Mouse (Mus musculus) activated CD4-positive, CD25-positive, alpha-beta regulatory T cell (primary cell): ENCODE data around the gene Vmn1r13. TPM values are rescaled to one million over a fixed set of nuclear protein-coding genes. Genes with fewer than 3 reads are reported as not detected.

Experiments used
- polyA plus RNA-seq, 2 experiments: library from polyadenylated mRNA; unstranded; fragments of 100-300 nt; shearing (Covaris generic); gene quantifications; one replicate each; pipeline ENCODE4 v1.2.1; 2017

Vmn1r13 gene
- under 1 TPM; 0.27 to 0.60 TPM for polyA plus RNA-seq

DNA sequence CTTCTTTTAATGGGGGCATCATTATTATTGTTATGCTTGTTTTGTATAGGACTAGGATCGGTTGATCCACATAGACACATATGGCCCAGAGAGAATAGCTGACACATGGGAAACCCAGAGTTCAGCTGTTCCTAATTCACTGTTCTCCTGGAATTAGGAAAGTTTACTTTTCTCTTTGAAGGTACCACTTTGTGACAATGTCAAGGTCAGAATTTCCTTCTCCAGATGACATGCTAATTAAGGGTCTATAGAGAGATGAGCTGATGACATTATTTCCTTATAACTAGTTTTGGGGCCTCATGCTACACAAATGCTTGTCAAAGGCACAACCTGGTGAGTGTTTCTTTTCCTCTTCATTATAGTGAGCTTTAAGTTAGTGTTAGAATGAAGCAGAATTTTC, at the start of gene Vmn1r13:
TSS of gene Vmn1r13 (plus strand) at position 301 of the 400 bp plus-strand sequence.

DNA sequence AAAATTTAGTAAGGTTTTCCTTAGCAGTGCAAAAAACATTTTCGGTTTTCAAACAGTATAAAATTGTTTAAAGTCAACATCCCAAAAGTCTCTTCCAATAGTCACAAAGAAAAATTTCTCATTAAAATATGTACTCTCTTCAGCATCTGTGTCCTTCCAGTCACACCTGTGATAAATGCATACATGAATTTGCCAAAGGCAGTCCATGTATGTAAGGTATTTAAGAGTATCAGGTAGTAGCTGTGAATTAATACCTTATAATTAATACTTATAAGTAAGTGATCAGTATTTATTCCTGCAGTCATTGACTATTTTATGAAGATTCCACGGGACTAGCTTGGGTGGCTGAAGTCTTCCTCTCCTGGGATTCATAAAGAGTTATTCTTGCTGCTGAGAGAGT, 46.5 kb upstream of the Vmn1r13 start, which contains the start of gene Vmn1r12:
TSS of gene Vmn1r12 (plus strand) at position 301 of the 400 bp plus-strand sequence.

DNA sequence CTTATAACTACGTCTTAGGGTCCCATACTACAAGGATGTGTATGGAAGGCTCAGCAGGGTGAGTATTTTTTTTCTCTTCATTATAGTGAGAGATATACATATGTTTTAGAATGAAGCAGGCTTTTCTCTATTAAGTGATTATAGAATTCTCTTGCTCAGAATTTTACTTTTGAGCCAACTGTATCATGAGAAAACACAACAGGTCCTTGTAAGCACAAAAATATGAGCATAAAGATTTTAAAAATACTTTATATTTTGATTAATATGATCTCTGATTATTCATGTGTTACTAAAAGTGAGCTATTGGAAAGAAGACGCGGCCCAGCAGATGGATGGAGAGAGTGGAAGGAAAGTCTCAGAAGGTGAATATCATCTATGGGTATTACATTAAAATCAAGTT, 28.3 kb downstream of the Vmn1r13 start, which contains the start of gene Vmn1r14:
TSS of gene Vmn1r14 (plus strand) at position 301 of the 400 bp plus-strand sequence.

DNA sequence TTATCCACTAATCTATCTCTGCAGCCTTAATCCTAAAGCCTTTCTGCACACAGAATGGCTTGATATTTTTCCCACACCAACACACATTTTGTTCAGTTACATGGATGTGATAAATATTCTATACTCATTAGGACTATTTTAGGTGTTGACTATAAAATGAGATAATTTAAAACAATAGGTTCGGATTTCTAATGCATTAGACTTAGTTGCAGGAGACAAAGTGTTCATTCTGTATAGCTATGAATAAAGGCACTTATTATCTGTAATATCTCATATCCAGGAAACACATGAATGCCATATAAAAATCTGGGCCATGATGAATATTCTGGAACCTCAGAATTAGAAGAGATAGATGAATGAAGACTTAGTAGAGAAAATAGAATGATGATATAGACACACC, 54.6 kb downstream of the Vmn1r13 start, which contains the start of gene Vmn1r15:
TSS of gene Vmn1r15 (plus strand) at position 301 of the 400 bp plus-strand sequence.

Other genes starting within 250 kb of the Vmn1r13 start
- gene Vmn1r5, start 233.0 kb upstream of the Vmn1r13 start, polyA plus RNA-seq: under 1 TPM in 1 of 2 experiments, not detected in 1; 0.38 TPM
- gene Vmn1r6, start 206.0 kb upstream of the Vmn1r13 start, polyA plus RNA-seq: under 1 TPM in 1 of 2 experiments, not detected in 1; 0.11 TPM
- gene Vmn1r7, start 178.0 kb upstream of the Vmn1r13 start, polyA plus RNA-seq: not detected
- gene Vmn1r8, start 171.0 kb upstream of the Vmn1r13 start, polyA plus RNA-seq: under 1 TPM in 1 of 2 experiments, not detected in 1; 0.15 TPM
- gene Vmn1r9, start 136.5 kb upstream of the Vmn1r13 start, polyA plus RNA-seq: not detected
- gene Vmn1r10, start 93.8 kb upstream of the Vmn1r13 start, polyA plus RNA-seq: not detected
- gene Vmn1r11, start 69.8 kb upstream of the Vmn1r13 start, polyA plus RNA-seq: not detected
- gene Vmn1r12, start 46.4 kb upstream of the Vmn1r13 start, polyA plus RNA-seq: under 1 TPM; 0.06 to 0.12 TPM
- not detected for gene Vmn1r14, start 28.4 kb downstream of the Vmn1r13 start, polyA plus RNA-seq
- gene Vmn1r15, start 54.7 kb downstream of the Vmn1r13 start, polyA plus RNA-seq: not detected
- gene Vmn1r16, start 126.2 kb downstream of the Vmn1r13 start, polyA plus RNA-seq: not detected
- not detected for gene Vmn1r17, start 160.4 kb downstream of the Vmn1r13 start, polyA plus RNA-seq
- gene Vmn1r18, start 192.5 kb downstream of the Vmn1r13 start, polyA plus RNA-seq: under 1 TPM in 1 of 2 experiments, not detected in 1; 0.22 TPM
- gene Vmn1r19, start 200.5 kb downstream of the Vmn1r13 start, polyA plus RNA-seq: not detected
- not detected for gene Vmn1r20, start 225.6 kb downstream of the Vmn1r13 start, polyA plus RNA-seq